Mouse (Mus musculus) kidney, postnatal 0 days (tissue): ENCODE measurements around the gene Dleu7. TPM values are rescaled to one million over a fixed set of nuclear protein-coding genes. Genes with fewer than 3 reads are reported as not detected.

Experiments used
- ATAC-seq: fragments of 200-750 bp; cut with Nextera tagmentation; replicated peaks from 2 replicates; pipeline ENCODE4 v1.8.0; 2017; ENCODE audit warnings: low read depth, moderate number of reproducible peaks, moderate TSS enrichment, moderate library complexity; ENCODE audit not compliant: low FRiP score
- DNase-seq: peaks from one replicate; pipeline ENCODE4 v3.0.0-alpha.2; 2016; ENCODE audit warnings: low spot score
- H3K27ac ChIP-seq: fragments of 300-500 bp; sonication (generic); 2 replicates; pipeline ENCODE4 v1.5.1; 2014; ENCODE audit warnings: mild to moderate bottlenecking
- H3K27me3 ChIP-seq: fragments of 300-500 bp; sonication (generic); 2 replicates; pipeline ENCODE4 v1.6.1; 2014; ENCODE audit warnings: low read length, mixed read lengths; ENCODE audit not compliant: insufficient read depth
- H3K36me3 ChIP-seq: fragments of 300-500 bp; sonication (generic); 2 replicates; pipeline ENCODE4 v1.6.1; 2014; ENCODE audit warnings: low read length, mixed read lengths; ENCODE audit not compliant: insufficient read depth
- H3K4me1 ChIP-seq: fragments of 300-500 bp; sonication (generic); replicated peaks from 2 replicates; pipeline ENCODE4 v1.6.1; 2014; ENCODE audit warnings: antibody characterized with exemption, low read length, mixed read lengths; ENCODE audit not compliant: insufficient read depth
- H3K4me2 ChIP-seq: fragments of 300-500 bp; sonication (generic); 2 replicates; pipeline ENCODE4 v1.6.1; 2014; ENCODE audit warnings: mild to moderate bottlenecking, low read length, moderate library complexity, mixed read lengths
- H3K4me3 ChIP-seq: fragments of 300-500 bp; sonication (generic); replicated peaks from 2 replicates; pipeline ENCODE4 v1.5.1; 2014; ENCODE audit warnings: low read depth, low read length
- H3K9ac ChIP-seq: fragments of 300-500 bp; sonication (generic); 2 replicates; pipeline ENCODE4 v1.6.1; 2014; ENCODE audit warnings: low read depth, low read length
- H3K9me3 ChIP-seq: fragments of 300-500 bp; sonication (generic); replicated peaks from 2 replicates; pipeline ENCODE4 v1.6.1; 2016; ENCODE audit warnings: low read length, inconsistent platforms, mixed read lengths
- CTCF ChIP-seq: IDR thresholded peaks from 2 replicates; pipeline ENCODE4 v1.5.1; 2016; ENCODE audit warnings: antibody characterized with exemption, low read depth, mild to moderate bottlenecking, moderate library complexity
- WGBS: fragments of 180-500 bp; shearing (Covaris S2); extraction: QIAGEN DNeasy Blood & Tissue Kit; methylation state at CpG from one replicate; pipeline ENCODE4 v1.1.7; 2014; 5-methylcytosine and 5-hydroxymethylcytosine counted together
- polyA plus RNA-seq: library from polyadenylated mRNA; unstranded; fragments of >200 nt; fragmentation: Nextera tagmentation; extraction: Ambion mirVana; gene quantifications from 2 replicates; pipeline ENCODE4 v1.2.1, GENCODE M21; 2015

Gene Dleu7
- polyA plus RNA-seq, 1 experiment from 2014 or later: 8.7 TPM

DNA sequence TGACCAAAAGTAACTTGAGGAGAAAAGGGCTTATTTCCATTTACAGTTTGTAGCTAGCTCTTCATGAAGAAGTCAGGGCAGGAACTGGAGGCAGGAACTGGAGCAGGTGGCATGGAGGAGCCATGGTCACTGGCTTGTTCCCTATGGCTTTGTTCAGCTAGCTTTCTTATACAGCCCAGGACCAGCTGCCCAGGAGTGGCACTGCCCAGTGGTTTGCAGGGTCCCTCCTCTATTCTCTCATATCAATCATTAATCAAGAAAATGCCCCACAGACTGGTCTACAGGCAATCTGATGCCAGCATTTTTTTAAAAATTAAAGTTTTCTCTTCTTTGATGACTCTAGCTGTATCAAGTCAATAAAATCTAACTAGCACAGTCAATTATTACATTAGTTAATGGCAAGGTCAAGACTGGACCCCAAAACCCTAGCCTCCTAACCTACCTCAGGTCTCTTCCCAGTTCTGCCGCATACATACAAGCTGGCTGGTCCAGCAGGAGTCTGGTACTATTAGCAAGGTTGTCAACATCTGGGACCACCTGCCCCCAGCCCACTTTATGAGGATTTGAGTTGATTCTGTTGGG lies 1.4 kb downstream of the Dleu7 start:
- no peaks in the 10 kb centered on the region for H3K36me3 ChIP-seq
- ATAC-seq (no peak), DNase-seq (no peak)
- H3K27ac ChIP-seq: no peak overlapping the region
- no peak for TF ChIP-seq CTCF
- H3K9ac ChIP-seq: no peak overlapping the region
- no peaks in the 10 kb centered on the region for H3K27me3 ChIP-seq
- H3K4me2 ChIP-seq: peak overlapping the region; percentile 91; the same call in 1 of the 2 replicates
- H3K9me3 ChIP-seq: no peaks in the 10 kb centered on the region
- 89% methylated on average over 1 of the region's 1 CpGs for WGBS
- no peak overlapping the region for H3K4me3 ChIP-seq
- H3K4me1 ChIP-seq: peaks cover 6% of the 10 kb centered on the region; the same call in 1 of the 2 replicates

DNA sequence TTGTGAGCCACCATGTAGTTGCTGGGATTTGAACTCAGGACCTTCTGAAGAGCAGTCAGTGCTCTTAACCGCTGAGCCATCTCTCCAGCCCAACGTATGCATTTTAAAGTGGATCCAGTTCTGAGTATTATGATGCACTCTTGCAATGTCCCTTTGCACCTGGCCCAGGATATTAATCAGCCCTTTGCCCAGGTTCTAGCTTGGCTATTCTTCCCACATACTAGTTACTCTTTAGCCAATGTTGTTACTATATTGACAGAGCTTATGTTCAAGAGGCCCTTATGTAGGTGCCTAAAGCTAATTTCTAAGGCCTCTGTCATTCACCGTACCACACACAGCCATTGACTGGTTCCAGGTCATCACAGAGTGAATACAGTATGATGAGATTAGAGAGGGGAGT lies 4.1 kb downstream of the Dleu7 start:
- Histone ChIP-seq H3K9me3 (no peaks in the 10 kb centered on the region), H3K27ac (no peak overlapping the region), H3K4me3 (no peak overlapping the region), H3K27me3 (no peaks in the 10 kb centered on the region), H3K4me2 (no peak overlapping the region), H3K36me3 (no peaks in the 10 kb centered on the region), H3K4me1 (peaks cover 6% of the 10 kb centered on the region; the same call in 1 of the 2 replicates), H3K9ac (no peak overlapping the region)
- ATAC-seq: no peak
- WGBS: 76% methylated on average over 3 of the region's 3 CpGs
- DNase-seq: no peak
- no peak for TF ChIP-seq CTCF

DNA sequence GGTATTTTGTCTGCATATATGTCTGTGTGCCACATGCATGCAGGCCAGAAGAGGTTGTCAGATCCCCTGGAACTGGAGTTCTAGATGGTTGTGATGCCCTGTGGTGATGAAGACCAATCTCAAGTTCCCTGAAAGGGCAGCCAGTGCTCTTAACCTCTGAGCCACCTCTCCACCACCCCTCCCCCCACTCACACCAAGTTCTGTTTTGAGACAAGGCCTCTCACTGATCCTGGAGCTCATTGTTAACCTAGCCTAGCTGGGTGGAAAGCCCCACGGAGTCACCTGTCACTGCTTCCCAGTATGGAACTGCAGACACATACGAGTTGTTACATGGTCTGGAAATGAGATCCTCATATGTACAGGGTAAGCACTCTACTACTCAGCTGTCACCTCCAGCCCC lies 9.9 kb downstream of the Dleu7 start:
- H3K4me2 ChIP-seq: no peak overlapping the region
- no peaks in the 10 kb centered on the region for H3K27me3 ChIP-seq
- no peak overlapping the region for H3K27ac ChIP-seq
- no peaks in the 10 kb centered on the region for H3K9me3 ChIP-seq
- no peak for ATAC-seq
- H3K36me3 ChIP-seq: no peaks in the 10 kb centered on the region
- no peak overlapping the region for H3K9ac ChIP-seq
- no peak for DNase-seq
- no peak overlapping the region for H3K4me3 ChIP-seq
- TF ChIP-seq CTCF: no peak
- 68% methylated on average over 2 of the region's 2 CpGs for WGBS
- no peaks in the 10 kb centered on the region for H3K4me1 ChIP-seq

DNA sequence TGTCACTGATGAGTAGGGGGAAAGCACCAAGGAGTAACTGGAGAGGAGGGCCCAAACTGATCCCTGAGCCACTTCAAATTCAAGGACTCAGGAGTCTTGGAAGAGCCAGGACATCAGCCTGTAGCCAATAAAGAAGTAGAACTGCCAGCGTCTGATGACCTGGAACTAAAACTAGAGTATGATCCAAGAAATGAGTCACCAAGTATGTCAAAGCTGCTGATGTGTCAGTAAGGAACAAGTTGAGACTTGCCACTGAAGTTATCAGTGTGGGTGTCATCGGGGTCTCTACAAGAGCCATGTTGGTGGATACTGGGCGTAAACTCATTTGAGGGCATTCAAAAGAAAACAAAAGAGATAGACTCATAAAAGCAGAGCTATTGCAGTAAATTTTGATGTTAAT lies 19.2 kb downstream of the Dleu7 start:
- whole genome bisulfite sequencing: 96% methylated on average over 3 of the region's 3 CpGs

DNA sequence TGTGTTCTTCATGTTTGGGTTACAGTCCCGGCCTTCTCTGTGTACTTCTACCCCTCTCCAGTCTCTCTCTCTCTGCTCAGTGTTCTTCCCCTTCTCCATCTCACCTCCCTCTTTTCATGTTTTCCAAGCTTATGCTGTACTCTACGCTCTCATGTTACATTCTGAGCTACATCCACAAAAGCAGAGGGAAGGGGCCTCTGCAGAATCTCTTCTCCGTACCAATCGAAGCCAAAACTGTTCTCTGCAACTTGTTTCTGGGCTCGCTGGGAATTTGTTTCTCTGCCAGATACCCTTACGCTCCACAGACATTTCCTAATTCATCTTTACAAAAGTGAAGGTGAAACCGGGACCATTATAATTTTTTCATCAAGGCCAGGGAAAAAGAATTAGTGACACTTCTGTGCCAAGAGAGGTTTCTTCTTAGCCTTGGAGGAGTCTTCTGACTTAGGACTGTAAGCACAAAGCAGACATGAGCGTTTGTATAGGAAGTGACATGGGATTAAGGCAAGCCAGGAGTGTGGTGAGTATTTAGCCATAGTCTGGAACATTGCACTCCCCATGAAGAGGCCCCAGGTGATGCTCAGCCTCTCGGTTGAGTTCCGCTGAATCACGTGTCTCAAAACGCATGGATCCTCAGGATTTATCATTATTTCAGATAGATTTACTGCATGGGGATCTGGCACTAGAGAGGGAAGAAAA lies 22.0 kb downstream of the Dleu7 start:
- Histone ChIP-seq H3K27ac (no peak overlapping the region), H3K9ac (no peak overlapping the region), H3K9me3 (no peaks in the 10 kb centered on the region), H3K4me1 (no peaks in the 10 kb centered on the region), H3K27me3 (no peaks in the 10 kb centered on the region), H3K4me3 (no peak overlapping the region), H3K36me3 (no peaks in the 10 kb centered on the region), H3K4me2 (no peak overlapping the region)
- DNase-seq (no peak), ATAC-seq (no peak)
- WGBS: 80% methylated on average over 12 of the region's 12 CpGs
- TF ChIP-seq CTCF: no peak

More for the DNA sequence above, 19.2 kb downstream of the Dleu7 start:
- Histone ChIP-seq H3K9ac (no peak overlapping the region), H3K4me3 (no peak overlapping the region), H3K27me3 (no peaks in the 10 kb centered on the region), H3K4me2 (no peak overlapping the region), H3K27ac (no peak overlapping the region), H3K4me1 (no peaks in the 10 kb centered on the region), H3K9me3 (no peaks in the 10 kb centered on the region), H3K36me3 (no peaks in the 10 kb centered on the region)
- no peak for ATAC-seq
- TF ChIP-seq CTCF: no peak
- DNase-seq: no peak

DNA sequence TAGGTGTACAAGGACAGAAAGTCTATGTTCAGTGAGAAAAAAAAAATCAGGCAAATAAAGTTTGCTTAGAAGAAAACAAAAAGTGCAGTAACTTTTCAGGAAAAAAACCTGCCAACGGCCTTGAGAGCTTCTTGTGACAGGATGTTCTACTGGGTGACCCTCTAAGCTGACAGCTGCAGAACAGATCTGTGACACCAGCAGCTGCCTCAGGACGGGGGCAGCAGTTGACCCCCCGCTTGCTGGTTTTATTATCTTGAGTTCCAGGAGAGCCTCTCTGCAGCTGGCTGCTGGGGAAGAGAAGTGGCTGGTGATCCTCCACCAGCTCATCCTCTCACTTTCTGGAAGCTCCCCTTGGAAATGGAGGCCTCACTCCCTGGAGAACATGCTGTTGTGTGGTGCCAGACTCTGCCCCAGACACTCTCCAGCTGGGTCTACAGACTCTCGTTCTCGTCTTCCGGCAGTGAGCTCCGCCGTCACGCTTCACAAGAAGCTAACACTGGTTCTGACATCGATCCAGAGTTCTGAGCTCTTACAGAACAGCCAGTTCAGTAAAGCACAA lies 33.8 kb downstream of the Dleu7 start:
- Histone ChIP-seq H3K36me3 (no peaks in the 10 kb centered on the region), H3K9ac (0 out of 2 replicates have a peak overlapping the region, but pooled peaks have one; percentile 14), H3K4me2 (peak overlapping the region; percentile 4; the same call in 1 of the 2 replicates), H3K4me1 (no peaks in the 10 kb centered on the region), H3K4me3 (no peak overlapping the region), H3K27ac (no peak overlapping the region), H3K9me3 (no peaks in the 10 kb centered on the region), H3K27me3 (no peaks in the 10 kb centered on the region)
- ATAC-seq (no peak), DNase-seq (peak; percentile 55)
- 16% methylated on average over 10 of the region's 10 CpGs for WGBS
- no peak for TF ChIP-seq CTCF
